Mouse (Mus musculus) limb, embryonic 10.5 days (tissue): Measurements from ENCODE around the gene Rab5b. TPM values are rescaled to one million over a fixed set of nuclear protein-coding genes. Genes with fewer than 3 reads are reported as not detected.

Experiments
- DNase-seq: peaks from one replicate; pipeline ENCODE4 v3.0.0-alpha.2; 2017; ENCODE audit warnings: low spot score
- H3K27ac ChIP-seq: fragments of 300-500 bp; sonication (generic); 2 replicates; pipeline ENCODE4 v1.5.1; 2016; ENCODE audit warnings: mild to moderate bottlenecking
- H3K27me3 ChIP-seq: fragments of 300-500 bp; sonication (generic); 2 replicates; pipeline ENCODE4 v1.6.1; 2016; ENCODE audit warnings: low read depth, mild to moderate bottlenecking; ENCODE audit not compliant: poor library complexity, severe bottlenecking
- H3K36me3 ChIP-seq: fragments of 300-500 bp; sonication (generic); 2 replicates; pipeline ENCODE4 v1.6.1; 2016; ENCODE audit warnings: mild to moderate bottlenecking, moderate library complexity
- H3K4me1 ChIP-seq: fragments of 300-500 bp; sonication (generic); 2 replicates; pipeline ENCODE4 v1.6.1; 2016
- H3K4me3 ChIP-seq: fragments of 300-500 bp; sonication (generic); 2 replicates; pipeline ENCODE4 v1.5.1; 2016; ENCODE audit warnings: mild to moderate bottlenecking, moderate library complexity
- H3K9me3 ChIP-seq: fragments of 300-500 bp; sonication (generic); replicated peaks from 2 replicates; pipeline ENCODE4 v1.6.1; 2016; ENCODE audit warnings: mild to moderate bottlenecking
- WGBS: fragments of 180-500 bp; shearing (Covaris S2); methylation state at CpG from one replicate; pipeline ENCODE4 v1.1.7; 2016; 5-methylcytosine and 5-hydroxymethylcytosine counted together
- polyA plus RNA-seq: library from polyadenylated mRNA; unstranded; fragments of >200 nt; fragmentation: Nextera tagmentation; extraction: Ambion mirVana; gene quantifications from 2 replicates; pipeline ENCODE4 v1.2.1, GENCODE M21; 2016

Gene Rab5b
- polyA plus RNA-seq, 1 experiment from 2014 or later = 68.0 TPM

DNA sequence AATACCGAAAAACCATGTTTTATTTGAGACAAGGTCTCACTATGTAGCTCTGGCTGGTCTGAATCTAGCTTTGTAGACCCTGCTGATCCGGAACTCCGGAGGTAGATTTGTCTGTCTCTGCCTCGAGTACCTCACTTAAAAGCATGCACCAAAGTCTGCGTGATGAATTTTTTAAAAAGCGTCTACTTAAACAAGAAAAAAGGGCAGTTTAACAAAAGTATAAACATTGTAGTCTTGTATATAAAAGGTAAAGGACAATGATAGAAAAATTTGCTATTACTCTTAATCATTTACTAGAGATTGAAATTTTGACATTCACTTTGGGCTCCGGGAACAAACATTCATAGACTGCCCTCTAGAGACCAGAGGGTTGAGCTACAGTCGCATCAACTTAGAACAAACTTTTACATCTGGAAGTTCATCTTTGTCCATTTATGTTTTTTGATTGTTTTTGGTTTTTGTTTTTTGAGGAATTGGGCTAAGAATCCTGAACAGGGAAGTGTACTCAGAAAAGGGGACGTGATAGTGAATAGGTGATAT lies 21.5 kb downstream of the Rab5b start:
- Histone ChIP-seq H3K9me3 (no peaks in the 10 kb centered on the region), H3K4me3 (peak overlapping the region; percentile 81), H3K27me3 (no peaks in the 10 kb centered on the region; the same call in 1 of the 2 replicates), H3K36me3 (peaks cover 22% of the 10 kb centered on the region), H3K27ac (no peak overlapping the region), H3K4me1 (peaks cover 21% of the 10 kb centered on the region)
- WGBS = 4% methylated on average over 9 of the region's 9 CpGs
- no peak for DNase-seq

DNA sequence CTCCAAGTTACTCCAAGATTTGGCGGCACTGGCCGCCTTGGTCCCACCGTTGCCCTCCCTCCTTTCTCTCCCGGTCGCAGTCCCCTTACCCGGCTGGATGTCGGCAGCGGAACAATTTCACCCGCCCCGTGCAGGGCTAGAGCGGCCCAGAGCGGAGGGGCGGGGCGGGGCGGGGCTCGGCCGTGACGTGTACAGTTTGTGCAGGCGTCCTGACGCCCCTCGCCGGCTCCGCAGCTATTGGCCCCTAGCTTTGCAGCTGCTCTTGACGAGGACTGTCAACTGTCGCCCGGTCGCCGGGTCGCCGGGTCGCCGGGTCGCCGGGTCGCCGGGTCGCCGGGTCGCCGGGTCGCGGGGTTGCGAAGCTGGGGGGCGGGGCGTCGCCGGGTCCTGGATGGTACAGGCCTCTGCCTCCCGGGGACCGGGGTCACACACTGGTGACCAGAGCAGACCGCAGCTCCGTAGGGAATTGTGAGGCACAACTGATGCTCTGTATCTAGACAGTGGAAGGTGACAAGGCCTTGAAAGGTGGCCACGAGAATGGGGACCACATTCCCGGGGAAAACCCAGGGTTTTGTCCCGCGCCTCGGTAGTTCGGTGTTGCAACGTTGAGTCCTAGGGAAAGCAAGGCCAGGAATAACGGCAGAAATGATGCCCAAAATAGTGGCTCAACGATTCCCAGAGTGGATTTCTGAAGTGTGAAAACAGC lies 22.1 kb downstream of the Rab5b start, which contains the start of gene Suox:
Gene Suox, minus strand, starts transcription at position 311 of the 706 bp plus-strand sequence.
- peaks cover 15% of the 10 kb centered on the region for H3K36me3 ChIP-seq
- H3K4me1 ChIP-seq = peaks cover 25% of the 10 kb centered on the region
- peak within 1 kb of the TSS; percentile 81 for H3K4me3 ChIP-seq
- H3K27me3 ChIP-seq = no peaks in the 10 kb centered on the region; the same call in 1 of the 2 replicates
- under 1% methylated on average over 57 of the region's 60 CpGs for WGBS
- H3K27ac ChIP-seq = peak within 1 kb of the TSS; percentile 75
- H3K9me3 ChIP-seq = no peaks in the 10 kb centered on the region
- DNase-seq = peak; percentile 96

DNA sequence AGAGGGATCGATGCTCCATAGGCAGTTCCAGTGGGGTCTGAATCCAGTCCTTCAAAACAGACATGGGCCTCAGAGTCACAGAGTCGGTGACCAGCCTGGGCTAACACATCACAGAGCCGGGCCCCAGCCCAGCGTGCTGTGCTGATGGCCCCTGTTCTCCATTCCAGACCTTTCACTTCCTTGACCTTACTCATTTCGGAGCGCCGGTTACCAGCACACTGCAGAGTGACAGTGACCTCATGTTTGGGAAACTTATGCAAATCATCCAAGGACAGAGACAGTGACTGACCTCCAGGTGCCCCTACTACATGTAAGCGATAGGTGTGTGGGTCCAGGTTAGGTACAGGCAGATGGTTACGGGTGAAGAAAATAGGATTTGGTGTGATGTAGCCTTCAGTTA lies 24.9 kb downstream of the Rab5b start:
- DNase-seq = no peak
- peaks cover 9% of the 10 kb centered on the region for H3K36me3 ChIP-seq
- peaks cover 33% of the 10 kb centered on the region for H3K4me1 ChIP-seq
- WGBS = 92% methylated on average over 9 of the region's 9 CpGs
- H3K27me3 ChIP-seq = no peaks in the 10 kb centered on the region; the same call in 1 of the 2 replicates
- H3K27ac ChIP-seq = no peak overlapping the region
- H3K9me3 ChIP-seq = no peaks in the 10 kb centered on the region
- no peak overlapping the region for H3K4me3 ChIP-seq

DNA sequence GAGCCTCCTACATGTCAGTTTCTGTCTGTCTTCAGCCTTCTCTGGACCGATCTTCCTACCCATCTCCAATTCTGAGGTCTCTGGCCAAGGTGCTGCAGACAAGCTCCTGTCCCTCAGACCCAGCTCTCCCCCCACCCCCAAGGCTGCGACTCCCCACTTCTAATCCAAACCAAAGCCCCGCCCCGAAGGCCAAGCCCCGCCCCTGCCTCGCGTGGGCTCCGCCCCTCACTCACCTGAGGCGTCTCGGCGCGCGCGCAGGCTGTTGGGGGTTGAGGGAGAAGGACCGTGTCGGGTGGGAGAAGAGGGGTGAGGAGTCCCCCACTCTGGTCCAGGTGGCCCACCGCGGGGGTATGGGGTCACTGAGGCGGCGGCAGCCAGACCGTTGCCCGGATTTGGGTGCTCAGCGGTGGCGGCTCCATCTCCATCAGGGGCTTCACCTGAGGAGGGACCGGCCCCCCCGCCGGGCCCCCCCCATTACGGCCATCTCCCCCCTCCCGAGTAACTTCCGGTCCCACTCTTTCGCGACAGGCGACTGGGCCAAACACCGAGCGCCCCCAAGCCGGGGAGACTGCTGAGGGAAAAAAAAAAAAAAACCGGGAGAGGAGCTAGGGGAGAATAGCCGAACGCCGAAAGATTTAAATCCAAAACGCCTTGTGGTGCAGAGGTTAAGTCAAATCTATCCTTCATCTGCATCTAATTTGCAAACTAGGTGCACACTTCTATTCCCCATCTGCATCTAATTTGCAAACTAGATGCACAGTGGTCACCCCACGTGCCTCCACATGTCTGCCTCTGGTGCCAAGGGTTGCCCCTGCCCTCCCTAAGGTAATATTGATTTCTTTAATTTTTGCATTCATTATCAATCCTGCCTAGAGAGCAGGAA lies 27.0 kb downstream of the Rab5b start:
- Histone ChIP-seq H3K27me3 (no peaks in the 10 kb centered on the region; the same call in 1 of the 2 replicates), H3K27ac (peak overlapping the region; percentile 91), H3K4me1 (peaks cover 29% of the 10 kb centered on the region), H3K36me3 (0 out of 2 replicates have a peak, but pooled peaks cover 9% of the 10 kb centered on the region), H3K4me3 (peak overlapping the region; percentile 85), H3K9me3 (no peaks in the 10 kb centered on the region)
- DNase-seq = peak; percentile 87
- WGBS = under 1% methylated on average over 42 of the region's 42 CpGs

DNA sequence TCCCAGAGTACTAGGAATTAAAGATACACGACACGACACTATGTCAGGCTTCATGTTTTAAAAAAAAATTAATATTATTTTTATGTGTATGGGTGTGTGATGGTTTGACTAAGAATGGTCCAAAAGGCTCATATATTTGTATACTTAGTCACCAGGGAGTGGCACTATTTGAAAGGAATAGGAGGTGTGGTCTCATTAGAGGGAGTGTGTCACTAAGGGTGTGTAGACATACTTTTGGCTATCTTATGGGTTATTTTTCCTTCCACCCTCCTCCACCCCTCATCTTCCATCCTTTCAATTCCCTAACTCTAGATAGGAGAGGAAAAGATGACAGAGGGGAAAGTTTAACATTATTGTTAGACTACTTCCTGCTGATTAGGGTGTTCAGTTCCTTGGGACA lies 30.3 kb downstream of the Rab5b start:
- 98% methylated on average over 2 of the region's 2 CpGs for WGBS
- no peak for DNase-seq

DNA sequence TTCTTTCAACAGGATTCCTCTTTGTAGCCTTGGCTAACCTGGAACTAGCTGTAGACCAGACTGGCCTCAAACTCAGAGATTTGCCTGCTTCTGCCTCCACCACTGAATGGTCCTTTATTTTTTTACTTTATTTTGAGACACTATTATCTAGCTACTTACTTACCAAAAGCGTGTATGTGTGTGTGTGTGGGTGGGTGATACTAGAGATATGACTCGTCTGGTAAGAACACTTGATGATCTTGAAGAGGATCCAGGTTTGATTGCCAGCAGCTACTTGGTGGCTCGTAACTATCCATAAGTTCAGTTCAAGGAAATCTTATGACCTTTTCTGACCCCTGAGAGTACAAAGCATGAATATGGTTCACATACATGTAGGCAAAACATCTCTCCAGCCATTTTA lies 30.8 kb downstream of the Rab5b start:
- H3K4me1 ChIP-seq = peaks cover 15% of the 10 kb centered on the region
- no peaks in the 10 kb centered on the region for H3K9me3 ChIP-seq
- H3K27me3 ChIP-seq = no peaks in the 10 kb centered on the region
- no peaks in the 10 kb centered on the region for H3K36me3 ChIP-seq
- 88% methylated on average over 3 of the region's 3 CpGs for WGBS
- no peak overlapping the region for H3K4me3 ChIP-seq
- H3K27ac ChIP-seq = no peak overlapping the region
- no peak for DNase-seq

More for the DNA sequence above, 30.3 kb downstream of the Rab5b start:
- H3K4me3 ChIP-seq = no peak overlapping the region
- peaks cover 15% of the 10 kb centered on the region for H3K4me1 ChIP-seq
- H3K36me3 ChIP-seq = no peaks in the 10 kb centered on the region
- no peaks in the 10 kb centered on the region for H3K9me3 ChIP-seq
- H3K27ac ChIP-seq = no peak overlapping the region
- H3K27me3 ChIP-seq = no peaks in the 10 kb centered on the region

DNA sequence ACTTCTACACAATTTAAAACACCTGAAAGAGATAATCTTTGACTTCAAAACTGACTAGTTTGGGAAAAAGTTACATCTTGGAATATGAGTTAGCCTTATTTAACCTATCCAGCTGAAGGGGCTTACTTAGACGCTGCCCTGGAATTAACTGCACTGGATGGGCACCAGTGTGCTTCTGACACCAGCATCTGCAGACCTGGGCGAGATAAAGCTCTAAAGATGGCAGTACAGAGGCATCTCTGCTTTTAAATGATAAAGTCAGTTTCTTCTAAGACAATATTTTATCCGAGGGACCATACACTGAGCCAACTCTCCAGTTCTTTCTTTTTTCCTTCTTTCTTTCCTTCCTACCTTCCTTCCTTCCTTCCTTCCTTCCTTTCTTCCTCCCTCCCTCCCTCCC lies 31.3 kb downstream of the Rab5b start:
- H3K4me3 ChIP-seq = no peak overlapping the region
- no peak for DNase-seq
- no peaks in the 10 kb centered on the region for H3K27me3 ChIP-seq
- 74% methylated on average over 3 of the region's 3 CpGs for WGBS
- no peaks in the 10 kb centered on the region for H3K36me3 ChIP-seq
- H3K4me1 ChIP-seq = peaks cover 15% of the 10 kb centered on the region
- H3K27ac ChIP-seq = no peak overlapping the region
- no peaks in the 10 kb centered on the region for H3K9me3 ChIP-seq

DNA sequence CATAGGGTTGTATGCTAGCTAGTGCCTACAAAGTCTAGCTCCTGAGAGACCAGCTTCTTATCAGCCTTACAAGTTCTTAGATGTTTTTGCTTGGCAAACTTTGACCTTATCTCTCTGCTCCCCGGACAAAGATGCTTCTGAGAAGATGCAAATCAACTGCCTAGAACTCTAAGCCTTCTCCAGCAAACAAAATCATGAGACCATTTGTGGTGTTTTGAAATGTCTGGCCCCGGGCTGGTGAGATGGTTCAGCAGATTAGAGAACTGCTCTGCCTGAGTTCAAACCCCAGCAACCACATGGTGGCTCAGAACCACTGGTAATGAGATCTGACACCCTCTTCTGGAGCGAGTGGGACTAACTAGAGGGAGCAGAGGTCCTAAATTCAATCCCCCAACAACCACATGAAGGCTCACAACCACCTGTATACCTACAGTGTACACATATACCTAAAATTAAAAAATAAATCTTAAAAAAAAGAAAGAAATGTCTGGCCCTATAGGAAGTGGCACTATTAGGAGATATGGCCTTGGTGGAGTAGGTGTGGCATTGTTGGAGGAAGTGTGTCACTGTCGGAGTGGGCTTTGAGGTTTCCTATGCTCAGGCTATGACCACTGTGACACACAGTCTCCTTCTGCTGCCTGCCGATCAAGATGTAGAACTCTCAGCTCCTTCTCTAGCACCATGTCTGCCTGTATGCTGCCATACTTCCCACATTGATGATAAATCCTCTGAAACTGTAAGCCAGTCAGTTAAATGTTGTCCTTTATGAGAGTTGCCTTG lies 32.4 kb downstream of the Rab5b start:
- DNase-seq = no peak
- 67% methylated on average over 5 of the region's 5 CpGs for WGBS
- H3K36me3 ChIP-seq = no peaks in the 10 kb centered on the region
- no peak overlapping the region for H3K4me3 ChIP-seq
- H3K27me3 ChIP-seq = no peaks in the 10 kb centered on the region
- H3K4me1 ChIP-seq = peaks cover 5% of the 10 kb centered on the region; the same call in 1 of the 2 replicates
- H3K9me3 ChIP-seq = no peaks in the 10 kb centered on the region
- H3K27ac ChIP-seq = no peak overlapping the region

DNA sequence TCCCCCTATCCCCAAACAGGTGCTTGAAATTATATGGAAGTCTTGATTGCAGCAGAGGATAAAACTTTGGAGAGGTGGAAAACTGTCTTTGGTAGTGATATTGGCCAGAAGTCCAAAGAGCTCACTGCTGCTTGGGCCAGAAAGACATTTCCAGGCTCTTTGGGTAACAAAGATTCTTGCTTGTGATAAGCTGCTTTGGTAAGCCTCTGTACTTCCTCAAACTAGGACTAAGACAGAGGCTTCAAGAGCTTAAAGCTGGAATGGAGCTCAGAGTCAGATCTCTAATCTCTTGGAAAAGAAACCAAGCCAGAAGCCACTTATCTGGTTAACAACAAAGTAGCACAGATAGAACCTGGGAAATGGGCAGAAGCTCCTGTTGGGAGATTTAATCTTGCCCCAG lies 33.6 kb downstream of the Rab5b start:
- no peak for DNase-seq
- H3K27me3 ChIP-seq = no peaks in the 10 kb centered on the region
- H3K36me3 ChIP-seq = no peaks in the 10 kb centered on the region
- H3K4me3 ChIP-seq = no peak overlapping the region
- no peaks in the 10 kb centered on the region for H3K9me3 ChIP-seq
- H3K27ac ChIP-seq = no peak overlapping the region
- H3K4me1 ChIP-seq = no peaks in the 10 kb centered on the region

DNA sequence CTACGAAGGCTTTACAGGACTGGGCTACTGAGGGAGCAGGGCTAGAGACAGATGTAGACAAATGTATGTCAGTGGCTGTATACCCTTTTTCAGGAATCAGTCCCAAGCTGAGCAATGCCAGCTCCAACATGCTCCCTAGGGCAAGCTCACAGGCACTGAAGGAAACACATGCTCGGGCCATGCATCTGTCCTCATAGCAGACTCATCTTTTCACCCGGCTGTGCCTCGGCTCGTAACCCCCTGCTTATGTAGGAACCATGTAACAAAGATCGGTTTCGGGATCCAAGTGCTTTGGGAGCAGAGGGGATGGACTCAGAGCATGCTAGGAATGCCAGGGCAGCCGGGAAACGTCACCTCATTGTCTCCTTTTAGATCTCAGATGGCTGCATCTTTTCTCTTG lies 36.6 kb downstream of the Rab5b start:
- H3K27ac ChIP-seq = no peak overlapping the region
- WGBS = 60% methylated on average over 9 of the region's 9 CpGs
- H3K36me3 ChIP-seq = no peaks in the 10 kb centered on the region
- no peaks in the 10 kb centered on the region for H3K9me3 ChIP-seq
- H3K4me3 ChIP-seq = no peak overlapping the region
- DNase-seq = no peak
- H3K27me3 ChIP-seq = no peaks in the 10 kb centered on the region
- no peaks in the 10 kb centered on the region for H3K4me1 ChIP-seq

DNA sequence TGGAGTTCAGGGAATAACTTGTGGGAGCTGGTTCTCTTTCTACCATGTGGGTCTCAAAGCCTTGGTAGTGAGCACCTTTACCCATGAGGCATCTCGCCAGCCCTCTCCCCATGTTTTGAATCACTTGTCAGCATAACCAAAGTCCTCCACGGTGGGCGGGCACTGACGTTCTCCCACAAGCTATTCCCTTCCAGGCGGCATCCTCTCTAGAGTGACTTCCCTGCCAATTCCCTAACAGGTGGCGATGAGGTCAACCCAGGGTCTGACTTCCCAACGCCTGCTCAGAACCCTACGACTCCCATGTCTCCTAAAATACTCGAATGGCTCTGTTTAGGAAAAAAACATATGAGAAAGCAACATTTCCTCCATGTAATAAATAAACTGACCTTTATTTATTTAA lies 38.2 kb downstream of the Rab5b start:
- Histone ChIP-seq H3K27me3 (no peaks in the 10 kb centered on the region), H3K36me3 (no peaks in the 10 kb centered on the region), H3K4me1 (no peaks in the 10 kb centered on the region), H3K9me3 (no peaks in the 10 kb centered on the region), H3K27ac (no peak overlapping the region), H3K4me3 (no peak overlapping the region)
- whole genome bisulfite sequencing = 57% methylated on average over 9 of the region's 9 CpGs
- no peak for DNase-seq

DNA sequence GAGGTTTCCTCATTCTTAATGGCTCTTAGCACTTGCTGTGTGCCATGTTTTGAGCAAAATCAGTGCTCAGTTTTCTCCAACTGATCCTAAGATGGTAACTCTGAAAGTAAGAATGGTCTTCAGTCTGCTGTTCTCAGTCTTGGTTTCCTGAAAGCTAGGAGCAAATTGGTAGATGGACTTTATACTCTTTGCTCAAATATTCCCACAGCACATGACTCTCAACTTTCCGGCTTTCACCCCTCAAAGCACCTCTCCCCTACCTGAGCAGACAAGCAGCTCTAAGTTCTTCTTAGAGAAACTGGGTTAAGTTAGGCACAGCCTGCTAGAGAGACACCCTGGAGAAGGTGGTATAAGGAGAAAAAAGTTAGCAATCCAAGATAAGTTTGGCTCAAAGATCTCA lies 39.3 kb downstream of the Rab5b start:
- no peak overlapping the region for H3K4me3 ChIP-seq
- no peaks in the 10 kb centered on the region for H3K36me3 ChIP-seq
- no peaks in the 10 kb centered on the region for H3K9me3 ChIP-seq
- H3K4me1 ChIP-seq = no peaks in the 10 kb centered on the region
- H3K27ac ChIP-seq = no peak overlapping the region
- no peak for DNase-seq
- 86% methylated on average over 1 of the region's 1 CpGs for WGBS
- H3K27me3 ChIP-seq = no peaks in the 10 kb centered on the region
